Mouse (Mus musculus): ENCODE data around the gene Cmya5.

The Cmya5 gene

DNA sequence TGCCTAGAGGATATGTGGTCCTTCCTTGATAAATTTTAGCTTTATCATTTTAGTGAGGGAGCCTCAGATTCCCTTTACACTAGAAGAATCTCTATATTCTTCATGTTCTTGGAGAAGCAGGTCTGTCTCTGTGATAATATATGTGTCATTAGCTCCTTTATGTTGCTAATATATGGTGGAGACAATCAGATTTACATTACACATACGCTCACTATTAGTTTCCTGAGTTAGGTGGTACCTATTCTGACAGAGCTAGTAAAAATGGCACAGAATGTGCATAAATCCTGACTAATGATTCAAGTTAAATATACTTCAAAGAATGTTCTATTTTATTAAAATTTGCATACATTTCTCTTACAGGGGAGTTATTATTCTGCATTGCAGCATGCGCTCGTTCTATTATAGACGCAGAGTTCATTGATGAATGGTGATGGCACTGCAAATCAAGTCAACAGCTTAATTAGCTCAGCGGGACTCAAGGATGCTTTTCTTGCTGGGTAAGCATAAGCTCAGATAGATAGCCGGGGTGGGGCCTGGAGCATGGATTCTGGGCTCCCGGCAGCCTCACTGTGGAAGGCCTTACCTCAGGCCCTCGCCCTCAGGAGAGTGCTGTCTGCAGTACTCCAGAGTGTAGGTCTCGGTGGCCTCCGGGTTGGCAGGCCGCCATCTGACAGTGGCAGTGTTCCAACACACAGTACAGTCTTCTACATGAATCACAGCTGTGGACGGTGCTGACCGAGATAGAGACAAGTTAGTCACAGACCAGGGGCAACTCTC lies 81.5 kb downstream of the Cmya5 start:
- DNase-seq (ENCODE audit: low spot score), result no peak

DNA sequence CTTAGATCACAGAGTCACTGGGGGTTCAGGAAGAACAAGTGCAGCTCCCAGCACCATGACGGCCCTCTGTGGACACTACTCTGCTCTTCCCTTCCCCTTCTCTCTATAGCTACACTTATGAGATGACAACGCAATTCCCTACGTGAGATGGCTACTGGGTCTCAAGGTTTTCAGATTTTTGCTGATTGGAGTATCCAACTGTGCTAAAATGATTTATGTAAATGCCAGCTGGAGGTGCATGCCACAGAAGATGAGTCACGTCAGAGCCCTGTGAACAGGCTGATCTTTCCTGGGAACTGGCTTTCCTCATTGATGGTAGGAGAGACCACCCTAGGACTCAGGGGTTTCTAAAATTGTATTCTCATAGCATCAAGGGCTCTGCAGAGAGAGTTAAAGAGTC lies 83.2 kb downstream of the Cmya5 start:
- DNase-seq (ENCODE audit: low spot score), result no peak

DNA sequence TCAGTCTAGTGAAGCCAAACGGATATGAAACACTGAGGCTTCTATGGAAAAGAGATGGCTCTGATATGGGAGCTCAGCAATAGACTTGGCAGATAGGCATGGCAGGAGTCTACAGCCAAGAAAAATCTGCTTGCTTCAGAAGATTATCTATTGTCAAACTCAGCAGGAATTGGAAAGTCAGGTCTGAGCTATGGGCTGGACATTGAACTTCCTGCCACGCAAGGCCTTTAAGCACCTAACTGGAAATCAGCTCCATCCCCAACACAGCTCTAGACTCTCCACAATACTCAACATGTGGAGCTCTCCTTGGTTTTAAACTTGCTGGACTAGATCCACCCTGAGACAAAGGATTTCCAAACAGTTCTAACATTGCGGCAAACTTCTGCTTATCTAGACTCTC lies 84.1 kb downstream of the Cmya5 start:
- no peak for DNase-seq (ENCODE audit: low spot score)

- DNase-seq (ENCODE audit: low spot score), result no peak
These were observed 85.9 kb downstream of the Cmya5 start for GRCm38 (mm10) chr13:93058551-93059011.

DNA sequence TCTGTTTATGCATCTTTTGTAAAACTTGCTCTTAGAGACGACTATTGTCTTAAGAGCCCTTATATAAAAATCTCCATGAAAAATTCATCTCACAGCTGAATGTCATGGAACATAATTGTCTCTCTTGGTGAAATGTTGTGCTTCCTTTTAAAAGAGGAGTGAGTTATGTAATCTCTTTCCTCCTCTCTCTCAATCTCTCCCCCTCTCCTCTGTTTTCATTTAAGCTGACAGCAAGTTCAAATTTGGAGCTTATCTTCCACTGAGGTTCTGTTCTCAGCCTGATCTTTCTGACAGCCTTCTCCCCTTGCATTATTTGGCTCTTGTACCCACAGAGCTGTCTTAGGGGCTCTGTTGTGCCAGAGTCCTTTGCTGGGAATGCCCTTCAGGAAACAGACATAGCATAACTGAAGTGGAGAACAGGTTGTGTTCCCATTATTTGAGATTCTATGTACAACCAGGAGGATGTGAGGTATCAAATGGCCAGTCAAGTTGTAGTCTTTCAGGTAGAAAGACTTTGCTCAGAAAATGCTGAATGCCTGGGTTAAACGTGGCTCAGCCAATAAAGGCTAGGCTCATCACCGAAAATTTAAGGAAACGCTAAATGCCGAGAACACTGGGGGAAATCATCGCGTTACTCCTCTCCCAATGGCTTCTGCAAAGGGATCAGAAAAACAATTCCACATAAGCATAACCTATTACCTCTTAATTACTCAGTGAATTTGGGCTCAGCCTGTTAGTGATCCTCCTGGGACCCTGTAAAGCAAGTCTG lies 86.8 kb downstream of the Cmya5 start:
- no peak for DNase-seq (ENCODE audit: low spot score)

GRCm38 (mm10) chr13:93056091-93056490 lies 88.4 kb downstream of the Cmya5 start:
- no peak for DNase-seq (ENCODE audit: low spot score)

DNA sequence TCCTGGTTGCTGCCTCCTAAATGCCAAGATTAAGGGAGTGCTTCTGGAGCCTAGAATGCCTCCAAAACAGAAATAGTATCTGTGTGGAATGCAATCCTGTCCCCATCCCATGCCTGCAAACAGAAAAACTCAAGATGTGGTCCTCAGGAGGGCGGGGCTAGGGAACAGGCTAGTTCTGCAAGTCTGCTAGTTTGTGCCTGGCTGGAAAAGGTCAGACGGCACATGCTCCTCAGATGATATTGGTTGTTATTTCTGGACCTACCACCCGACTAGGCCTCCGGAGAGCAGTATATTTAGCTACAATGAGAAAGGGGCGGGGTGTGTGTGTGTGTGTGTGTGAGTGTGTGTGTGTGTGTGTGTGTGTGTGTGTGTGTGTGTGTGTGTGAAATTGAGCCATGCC lies 93.0 kb downstream of the Cmya5 start:
- no peak for DNase-seq (ENCODE audit: low spot score)

DNA sequence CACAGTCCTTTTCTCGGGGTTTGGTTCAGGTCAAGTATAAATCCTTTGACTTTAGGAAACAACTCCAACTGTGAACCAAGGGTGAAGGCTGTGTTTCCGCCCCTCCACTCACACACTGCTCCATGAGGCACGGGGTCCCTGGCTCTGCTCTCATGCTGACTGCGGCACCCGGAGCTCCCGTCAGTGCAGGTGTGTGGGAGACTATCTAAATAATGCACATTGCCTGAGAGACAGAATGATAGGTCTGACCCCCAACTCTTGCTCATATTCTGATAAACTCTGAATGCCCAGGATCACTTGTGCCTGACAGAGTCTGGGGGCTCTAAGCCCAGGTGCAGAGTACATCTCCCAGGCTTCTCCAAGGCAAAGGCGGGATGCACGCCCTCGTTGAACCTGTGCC lies 103.5 kb downstream of the Cmya5 start:
- no peak for DNase-seq (ENCODE audit: low spot score)

- DNase-seq (ENCODE audit: low spot score), result no peak
These were observed 108.3 kb downstream of the Cmya5 start for GRCm38 (mm10) chr13:93036218-93036617.

DNA sequence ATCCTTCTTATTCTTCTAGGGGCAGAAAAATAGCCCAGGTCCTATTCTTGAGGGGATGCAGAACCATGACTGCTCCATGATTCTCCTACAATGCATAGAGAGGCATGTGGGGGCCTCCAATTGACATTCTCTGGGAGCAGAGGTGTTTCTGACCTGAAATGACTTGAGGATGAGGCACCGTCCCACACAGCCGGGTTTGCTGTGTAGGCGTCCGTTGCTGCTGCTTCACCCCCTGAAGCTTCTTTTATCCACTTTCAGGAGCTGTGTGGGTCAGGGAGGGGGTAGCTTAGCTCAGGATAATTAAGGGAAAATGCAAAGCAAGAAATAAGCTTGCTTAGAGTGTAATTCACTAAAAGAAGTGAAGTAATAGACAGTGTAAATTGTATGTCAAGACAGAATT lies 115.2 kb downstream of the Cmya5 start:
- no peak for DNase-seq (ENCODE audit: low spot score)

GRCm38 (mm10) chr13:93024837-93025236 lies 119.7 kb downstream of the Cmya5 start:
- DNase-seq (ENCODE audit: low spot score), result no peak

- no peak for DNase-seq (ENCODE audit: low spot score)
These were observed 122.4 kb downstream of the Cmya5 start for GRCm38 (mm10) chr13:93022158-93022557.

- DNase-seq (ENCODE audit: low spot score), result no peak
These were observed 131.6 kb downstream of the Cmya5 start for GRCm38 (mm10) chr13:93012952-93013351.

DNA sequence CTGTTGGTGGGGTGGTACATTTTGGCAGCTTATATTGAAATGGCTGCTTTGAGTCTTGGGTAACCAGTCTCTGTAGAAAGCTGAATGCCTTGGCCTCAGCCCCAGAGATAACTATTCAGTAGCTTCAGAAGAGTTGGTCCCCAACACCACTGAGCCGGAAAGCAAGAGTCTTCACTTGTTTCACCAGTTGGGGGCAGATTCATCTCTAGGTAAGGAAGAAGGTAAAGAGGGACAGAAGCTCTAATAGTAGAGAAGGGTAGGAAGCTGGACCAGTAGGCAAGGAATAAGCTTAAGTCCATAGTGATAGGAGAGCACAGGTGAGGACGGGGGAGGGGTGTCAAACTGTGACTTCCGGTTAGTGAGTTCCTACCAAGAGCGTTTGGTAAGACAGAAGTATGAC lies 133.2 kb downstream of the Cmya5 start:
- DNase-seq (ENCODE audit: low spot score), result no peak

DNA sequence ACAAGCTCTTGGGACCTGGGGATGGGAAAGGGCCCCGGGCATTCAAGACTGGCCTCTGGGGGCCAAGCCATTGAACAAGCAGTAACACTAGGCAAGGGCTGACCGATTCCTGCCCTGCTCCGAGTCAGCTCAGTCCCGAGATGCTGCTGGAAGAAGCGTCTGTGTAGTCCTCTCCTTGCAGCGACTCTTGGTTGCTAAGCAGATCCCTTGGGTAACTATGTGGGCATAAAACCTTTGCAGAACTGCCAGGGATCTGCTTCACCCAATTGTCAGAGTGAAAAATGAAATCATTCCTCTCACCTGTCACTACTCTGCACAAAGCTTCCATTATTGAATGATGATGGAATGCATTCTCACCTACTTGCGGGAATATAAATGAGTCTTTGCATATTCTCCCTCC lies 134.0 kb downstream of the Cmya5 start:
- DNase-seq (ENCODE audit: low spot score), result no peak

GRCm38 (mm10) chr13:93007078-93007477 lies 137.4 kb downstream of the Cmya5 start:
- DNase-seq (ENCODE audit: low spot score), result no peak

DNA sequence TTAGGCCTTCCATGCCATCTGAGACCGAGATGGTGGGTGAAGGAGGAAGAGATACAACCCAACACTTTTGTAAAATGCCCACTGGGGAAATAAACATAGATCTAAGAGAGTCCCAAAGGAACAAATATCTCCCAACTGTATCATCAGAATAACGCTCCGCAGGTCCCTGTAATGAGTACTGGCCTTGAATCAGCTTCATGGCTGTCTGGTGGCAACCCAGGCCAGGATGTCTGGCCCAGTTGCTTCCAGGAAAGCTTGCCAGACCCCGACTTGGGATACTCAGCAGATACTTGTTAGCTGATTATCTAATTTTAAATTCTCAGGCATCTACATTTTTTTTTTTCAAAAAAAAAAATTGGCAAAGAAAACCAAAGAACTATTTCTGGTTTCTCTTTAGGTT lies 138.2 kb downstream of the Cmya5 start:
- DNase-seq (ENCODE audit: low spot score), result no peak

- no peak for DNase-seq (ENCODE audit: low spot score)
These were observed 140.5 kb downstream of the Cmya5 start for GRCm38 (mm10) chr13:93004003-93004402.

- DNase-seq (ENCODE audit: low spot score), result no peak
These were observed 142.1 kb downstream of the Cmya5 start for GRCm38 (mm10) chr13:93002456-93002855.

GRCm38 (mm10) chr13:93000640-93001351 lies 143.7 kb downstream of the Cmya5 start:
- no peak for DNase-seq (ENCODE audit: low spot score)

DNA sequence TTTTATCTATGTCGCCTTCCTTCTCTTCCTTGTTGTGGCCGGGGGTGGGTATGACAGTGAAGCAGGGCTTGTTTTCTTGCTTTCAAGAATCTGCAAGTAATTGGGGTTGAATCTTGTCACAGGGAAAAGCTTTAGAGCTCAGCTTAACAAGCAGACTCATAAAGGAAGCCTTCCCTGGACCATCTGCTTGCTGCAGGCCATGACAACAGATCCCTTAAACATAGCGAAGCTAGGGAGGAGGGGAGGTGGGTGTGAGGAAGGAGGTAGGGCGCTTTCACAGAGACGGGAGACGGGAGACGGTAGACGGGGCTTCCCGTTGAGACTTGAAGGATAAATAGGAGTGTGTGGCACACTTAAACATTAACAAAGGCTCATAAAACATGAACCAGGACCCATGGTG lies 144.7 kb downstream of the Cmya5 start:
- no peak for DNase-seq (ENCODE audit: low spot score)

GRCm38 (mm10) chr13:92994743-92995142 lies 149.8 kb downstream of the Cmya5 start:
- no peak for DNase-seq (ENCODE audit: low spot score)

GRCm38 (mm10) chr13:92992823-92993222 lies 151.7 kb downstream of the Cmya5 start:
- no peak for DNase-seq (ENCODE audit: low spot score)

Measured in testis, postnatal 14 days (tissue).